Mouse (Mus musculus) c-Kit-negative CD71-positive TER-119-positive erythroid progenitor cells, embryonic 14.5 days (primary cell): ENCODE measurements around the gene Dlgap1.

Experiments
- DNase-seq: peaks from one replicate; pipeline ENCODE4 v3.0.0-alpha.2; 2013; ENCODE audit warnings: low read depth, low spot score

Gene Dlgap1

DNA sequence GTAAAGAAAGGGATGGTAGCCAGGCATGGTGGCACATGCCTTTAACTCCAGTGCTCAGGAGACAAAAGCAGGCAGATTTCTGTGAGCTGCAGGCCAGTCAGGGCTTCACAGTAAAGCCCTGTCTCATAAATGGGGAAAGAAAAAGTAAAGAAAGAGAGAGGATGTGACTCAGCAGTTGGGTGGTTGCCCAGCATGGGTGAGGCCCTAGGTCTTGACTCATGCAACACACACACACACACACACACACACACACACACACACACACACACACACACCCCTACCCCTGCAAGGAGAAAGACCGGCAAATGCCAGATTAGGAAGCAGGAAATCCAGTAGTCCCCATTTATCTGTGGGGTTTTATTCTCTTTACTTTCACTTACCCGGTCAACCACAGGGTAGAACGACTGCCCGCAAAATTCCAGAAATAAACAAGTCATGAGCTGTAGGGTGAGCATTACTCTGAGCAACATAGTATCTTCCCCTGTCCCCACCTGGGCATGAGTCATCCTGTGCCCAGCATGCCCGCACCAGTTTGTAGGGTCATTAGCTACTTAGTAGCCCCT is 759.9 kb downstream of the Dlgap1 start:
- no peak for DNase-seq

DNA sequence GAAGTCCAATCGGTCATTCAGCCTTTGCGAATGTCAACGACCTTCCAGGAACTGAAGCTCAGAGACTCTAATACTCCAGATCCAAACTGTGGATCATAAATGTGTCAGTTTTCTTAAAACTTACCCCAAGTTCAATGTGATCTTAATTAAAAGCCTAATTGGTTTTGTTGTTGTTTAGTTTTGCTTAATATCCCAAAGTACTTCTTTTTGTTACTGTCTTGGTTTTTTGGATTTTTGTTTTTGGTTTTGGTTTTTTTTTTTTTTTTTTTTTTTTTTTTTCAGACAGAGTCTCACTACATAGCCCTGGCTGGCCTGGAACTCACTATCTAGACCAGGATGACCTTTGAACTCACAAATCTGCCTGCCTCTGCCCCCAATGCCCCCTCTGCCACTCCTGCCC is 765.9 kb downstream of the Dlgap1 start:
- no peak for DNase-seq

DNA sequence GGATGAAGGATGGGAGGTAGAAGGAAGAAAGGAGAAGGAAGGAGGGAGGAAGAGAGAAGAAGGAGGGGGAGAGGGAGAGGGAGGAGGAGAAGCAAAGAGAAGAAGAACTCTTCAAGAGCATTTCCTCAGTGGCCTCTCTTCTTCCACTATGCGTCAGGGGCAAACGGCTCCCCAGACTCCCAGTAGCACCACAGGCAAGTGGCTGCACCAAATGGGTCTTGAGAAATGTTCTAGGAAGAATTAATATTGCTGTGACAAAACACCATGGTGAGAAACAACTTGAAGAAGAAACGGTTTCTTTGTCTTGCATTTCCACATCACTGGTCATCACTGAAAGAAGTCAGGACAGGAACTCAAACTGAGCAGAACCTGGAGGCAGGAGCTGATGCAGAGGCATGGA is 766.5 kb downstream of the Dlgap1 start:
- no peak for DNase-seq

DNA sequence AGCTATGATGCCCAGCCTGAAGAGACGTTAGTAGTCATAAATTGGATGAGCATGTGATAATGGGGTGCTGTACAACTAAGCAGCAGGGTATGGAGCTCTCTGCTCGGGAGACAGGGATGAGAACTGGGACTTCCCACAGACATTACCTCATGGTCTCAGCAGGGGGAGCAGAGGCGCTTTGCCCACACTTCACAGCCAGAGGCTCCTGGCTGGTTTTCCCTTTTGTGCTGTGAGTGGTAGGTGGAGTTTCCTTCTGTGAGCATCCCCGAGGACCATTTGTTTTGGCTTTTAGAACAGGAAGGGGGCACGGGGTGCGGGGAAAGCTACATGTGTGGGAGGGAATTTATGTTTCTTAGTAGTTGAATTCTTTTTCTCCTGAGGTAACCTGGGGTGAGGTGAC is 768.6 kb downstream of the Dlgap1 start:
- DNase-seq: no peak

DNA sequence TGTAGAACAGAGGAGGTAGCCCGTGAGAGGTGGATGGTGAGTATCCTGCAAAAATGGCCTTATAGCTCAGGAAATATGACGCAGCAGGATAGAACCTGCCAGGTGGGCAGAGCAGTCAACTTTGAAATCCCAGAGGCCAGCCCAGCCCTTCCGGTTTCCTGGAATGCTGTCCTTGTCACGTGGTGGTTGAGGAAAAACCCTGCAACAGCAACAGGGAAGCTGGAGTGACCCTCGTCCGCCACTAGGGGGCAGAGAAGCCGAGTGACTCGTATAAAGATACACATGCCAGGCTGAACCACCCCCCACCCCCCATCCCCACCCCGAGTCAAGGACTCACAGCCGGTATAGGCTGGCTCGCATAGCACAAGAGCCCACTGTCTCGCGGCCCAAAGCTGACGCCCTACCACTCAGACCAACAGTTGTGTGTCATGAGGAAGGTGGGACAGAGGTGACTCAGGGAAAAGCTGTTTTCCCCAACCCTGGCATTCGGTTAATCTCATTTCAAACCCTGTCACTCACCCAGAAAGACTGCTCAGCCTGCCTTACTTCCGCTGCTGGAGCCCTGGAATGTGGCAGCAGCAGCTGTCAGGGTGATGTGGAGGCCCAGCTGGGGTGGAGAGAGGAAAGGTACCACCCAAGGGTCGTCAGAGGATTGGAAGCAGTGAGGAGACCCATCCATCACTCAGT is 769.4 kb downstream of the Dlgap1 start:
- DNase-seq: no peak

DNA sequence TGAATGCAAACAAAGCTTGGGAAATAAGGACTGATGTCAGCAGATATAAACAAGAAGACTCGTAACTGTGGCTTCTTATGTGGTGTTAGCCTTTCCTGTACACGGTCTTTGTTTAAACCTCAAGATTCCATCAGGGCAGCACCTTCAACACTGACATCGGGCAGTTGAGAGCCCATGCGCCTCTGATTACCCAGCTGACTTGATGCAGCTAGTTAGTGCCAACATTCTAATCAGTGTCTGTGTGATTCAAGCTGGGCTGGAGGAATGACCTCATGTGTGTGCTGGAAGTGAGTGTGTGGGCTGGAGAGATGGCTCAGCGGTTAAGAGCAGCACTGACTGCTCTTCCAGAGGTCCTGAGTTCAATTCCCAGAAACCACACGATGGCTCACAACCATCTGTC is 770.5 kb downstream of the Dlgap1 start:
- DNase-seq: no peak

DNA sequence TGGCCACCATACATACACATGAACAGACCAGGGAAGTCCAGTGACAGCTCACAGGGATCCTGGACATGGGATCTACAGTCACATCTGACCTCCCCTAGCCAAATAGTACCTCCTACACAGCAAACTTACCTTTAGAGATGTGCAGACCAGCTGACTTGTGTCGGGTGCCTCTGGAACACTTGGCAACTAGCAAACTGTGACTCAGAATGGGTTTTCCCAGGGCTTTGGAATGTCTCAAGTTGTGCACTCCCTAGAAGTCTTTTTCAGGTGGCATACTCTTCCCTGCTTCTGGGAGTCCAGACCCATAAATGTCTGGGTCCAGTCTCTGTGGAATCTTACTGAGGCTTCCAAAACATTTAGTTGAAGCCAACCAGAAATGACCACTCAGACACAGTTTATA is 772.8 kb downstream of the Dlgap1 start:
- DNase-seq: no peak

DNA sequence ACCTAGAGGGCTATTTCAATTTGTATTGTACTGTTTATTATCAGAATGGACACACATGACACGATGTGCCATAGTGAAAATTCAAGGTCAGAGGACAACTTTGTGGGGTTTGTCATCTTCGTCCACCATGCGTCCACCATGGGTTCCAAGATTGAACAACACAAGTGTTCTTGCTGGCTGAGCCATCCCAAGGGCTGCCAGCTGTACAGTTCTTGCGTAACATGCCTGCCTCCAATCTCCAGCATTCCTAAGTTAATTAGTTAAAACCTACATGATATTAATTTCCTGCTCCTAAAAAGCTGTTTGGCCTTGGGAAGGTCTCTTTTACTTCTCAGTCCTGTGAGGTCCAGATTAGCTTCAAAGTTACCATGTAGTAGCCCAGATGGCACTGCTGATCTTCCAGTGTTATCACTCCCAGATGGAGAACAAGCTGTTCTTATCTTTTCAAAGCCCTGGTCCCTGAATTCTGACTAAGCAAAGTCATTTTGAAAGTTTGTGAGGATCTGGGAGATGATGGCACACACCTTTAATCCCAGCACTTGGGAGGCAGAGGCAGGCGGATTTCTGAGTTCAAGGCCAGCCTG is 775.8 kb downstream of the Dlgap1 start:
- no peak for DNase-seq

DNA sequence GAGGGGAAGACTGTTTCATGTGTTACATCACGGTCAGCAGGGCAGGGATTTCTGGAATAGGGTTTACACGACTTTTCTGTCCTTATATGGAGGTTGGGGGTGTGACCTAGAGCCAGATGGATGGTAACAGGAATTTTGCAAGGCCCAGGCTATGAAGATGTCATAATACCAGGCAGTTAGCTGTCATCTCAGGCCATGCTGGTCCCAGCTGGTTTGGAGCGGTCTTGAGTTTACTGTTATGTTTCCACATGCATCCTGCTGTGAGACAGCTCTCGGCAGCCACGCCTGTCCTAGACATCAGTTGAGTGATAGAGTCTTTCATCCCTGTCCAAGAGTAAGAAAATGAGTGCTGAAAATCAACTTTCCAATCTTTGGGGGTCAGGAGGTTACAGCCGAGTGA is 776.5 kb downstream of the Dlgap1 start:
- no peak for DNase-seq

DNA sequence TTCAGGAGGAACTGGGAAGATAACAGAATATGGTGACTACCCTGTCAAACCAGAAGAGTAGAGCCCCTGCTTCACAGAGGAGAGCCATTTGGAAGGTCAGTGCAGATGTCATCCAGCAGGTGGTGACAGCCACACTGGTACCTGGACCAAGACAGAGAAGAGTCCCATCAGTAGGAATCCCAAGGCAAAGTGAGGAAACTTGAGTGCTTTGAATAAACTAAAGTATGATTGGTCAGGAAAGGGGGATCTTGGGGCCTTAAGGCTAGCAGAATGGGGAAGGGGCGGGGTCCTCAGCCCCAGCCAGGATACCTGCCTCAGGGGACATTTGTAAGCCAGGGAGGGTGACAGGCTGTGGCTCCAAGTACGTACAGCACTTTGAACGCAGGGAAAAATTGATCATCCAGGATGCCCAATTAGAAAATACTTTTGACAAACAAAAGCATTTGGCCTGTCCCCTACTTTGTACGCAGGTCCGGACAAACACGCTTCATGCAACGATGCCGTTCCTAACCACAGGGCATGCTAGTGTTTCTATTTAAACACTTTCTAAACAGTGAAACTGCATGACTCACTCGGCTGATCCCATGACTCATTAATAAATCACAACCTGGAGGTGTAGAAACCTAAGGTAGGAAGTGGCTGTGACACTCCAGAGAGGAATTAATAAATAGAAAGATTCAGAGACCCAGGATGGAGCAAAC is 777.7 kb downstream of the Dlgap1 start:
- no peak for DNase-seq

DNA sequence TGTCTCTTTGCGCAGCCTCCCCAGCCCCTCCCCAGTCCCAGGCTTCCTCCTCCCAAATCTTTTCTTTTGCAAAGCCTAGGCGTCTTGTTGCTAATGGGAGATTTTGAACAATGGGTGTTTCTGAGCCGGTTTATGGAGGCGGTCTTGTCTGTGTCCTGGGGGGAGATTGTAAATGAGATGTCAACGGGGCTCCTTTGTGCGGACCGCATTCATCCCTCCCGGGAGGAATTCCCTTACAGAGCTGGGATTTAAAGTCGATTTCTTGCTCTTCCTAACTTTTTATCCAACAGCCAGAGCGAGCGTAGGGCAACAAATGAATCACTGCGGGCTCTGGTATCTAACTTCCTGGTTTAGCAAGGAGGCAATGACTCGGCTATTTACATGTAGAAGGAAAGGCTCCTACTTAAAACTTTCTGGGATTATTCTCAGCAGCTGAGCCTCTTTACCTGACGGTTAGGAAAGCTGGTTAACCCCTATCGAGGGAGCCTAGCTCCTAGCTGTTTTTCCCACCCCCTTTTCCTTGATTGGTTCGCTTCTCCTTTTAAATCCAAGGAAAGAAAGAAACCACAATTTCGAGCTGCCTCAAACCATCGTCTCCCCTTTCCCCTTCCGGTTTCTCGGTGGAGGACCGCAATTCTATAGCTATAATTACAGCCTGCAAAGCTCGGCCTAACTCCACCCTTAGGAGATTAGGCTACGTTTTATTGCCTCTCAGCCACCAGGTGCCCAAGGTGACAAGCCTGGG is 779.0 kb downstream of the Dlgap1 start:
- no peak for DNase-seq

DNA sequence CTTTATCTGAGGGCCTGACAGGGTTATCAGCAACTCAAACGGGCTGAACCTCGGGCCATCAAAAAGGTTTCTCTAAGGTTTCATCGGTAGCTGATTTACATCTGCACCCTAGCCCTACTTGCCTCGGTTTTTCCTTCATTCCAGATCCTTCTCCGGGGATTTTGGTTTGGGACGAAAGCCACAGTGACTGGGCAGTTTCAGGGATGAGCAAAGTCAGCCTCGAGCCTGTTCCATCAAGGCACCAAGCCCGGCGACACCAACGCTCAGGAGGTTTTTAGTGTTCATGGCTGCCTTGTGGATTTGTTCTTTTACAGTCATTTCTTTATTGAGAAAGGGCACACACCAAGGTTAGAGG is 779.6 kb downstream of the Dlgap1 start:
- no peak for DNase-seq

DNA sequence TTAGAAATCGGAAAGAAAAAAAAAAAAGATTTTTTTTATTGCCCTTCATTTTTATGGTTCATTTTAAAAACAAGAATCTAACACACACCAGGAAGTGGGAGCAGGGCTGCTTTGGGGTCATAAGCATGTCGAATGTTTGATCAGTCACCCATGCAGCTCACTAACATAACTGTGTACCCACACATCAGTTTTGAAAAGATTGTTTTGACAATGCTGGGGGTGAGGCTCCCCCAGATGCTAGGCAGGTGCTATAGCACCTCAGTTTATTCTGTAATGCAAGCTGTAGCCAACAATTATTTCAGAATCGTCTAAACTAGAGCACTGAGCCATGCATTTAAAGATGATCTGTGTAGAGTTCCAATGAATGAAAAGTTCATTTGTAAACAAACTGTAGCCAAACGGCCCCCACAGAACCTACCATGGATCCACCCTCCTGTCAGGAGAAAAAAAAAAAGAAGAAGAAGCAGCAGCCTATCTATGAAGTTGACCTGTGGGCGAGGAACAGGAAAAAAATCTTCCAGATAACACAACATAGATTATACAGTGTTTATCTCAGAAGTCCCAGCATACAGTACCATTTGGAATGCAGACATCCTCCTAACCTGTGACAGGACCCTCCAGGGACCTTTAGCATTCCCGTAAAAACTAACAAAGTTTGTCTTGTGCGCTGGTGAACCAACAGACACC is 780.2 kb downstream of the Dlgap1 start:
- DNase-seq: no peak

DNA sequence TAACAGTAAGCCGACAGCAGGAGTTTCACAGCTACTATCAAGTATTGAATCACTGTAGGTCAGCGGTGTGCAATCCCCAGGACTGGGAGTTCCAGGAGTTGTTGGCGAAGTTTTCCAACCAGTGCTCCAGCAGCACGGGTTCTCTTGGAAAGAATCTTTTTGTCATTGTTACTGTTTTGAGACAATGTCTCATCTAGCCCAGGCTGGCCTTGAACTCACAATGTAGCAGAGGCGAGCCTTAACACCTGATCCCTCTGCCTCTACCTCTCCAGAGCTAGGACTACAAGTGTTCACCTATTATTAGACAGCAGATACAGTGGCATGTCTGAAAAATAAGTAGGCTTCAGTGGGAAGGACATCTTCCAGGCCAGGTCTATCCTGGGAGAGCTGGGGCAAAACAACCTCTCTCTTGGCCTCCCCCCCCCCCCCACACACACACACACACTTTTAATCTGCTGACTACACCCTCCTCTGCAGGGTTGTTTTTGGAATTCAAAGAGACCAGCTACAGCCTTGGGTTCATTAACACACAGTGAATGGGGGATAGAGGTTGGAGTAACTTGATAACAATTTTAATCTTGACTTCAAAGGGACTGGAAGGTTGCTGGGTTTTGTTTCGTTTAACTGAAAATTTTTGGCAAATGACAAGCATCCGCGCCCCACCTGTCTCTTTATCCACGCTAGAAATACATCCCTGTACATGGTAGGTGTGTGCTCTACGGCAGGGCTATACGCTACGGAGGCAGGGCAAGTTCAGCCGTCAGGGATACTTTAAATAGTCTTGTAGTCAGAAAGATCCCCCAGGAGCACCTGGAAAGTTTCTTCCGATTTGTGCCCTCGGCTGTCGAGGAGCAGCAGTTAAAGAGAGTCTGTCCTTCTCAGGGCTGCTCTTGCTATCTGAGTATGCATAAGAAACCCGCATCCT is 781.6 kb downstream of the Dlgap1 start:
- no peak for DNase-seq

DNA sequence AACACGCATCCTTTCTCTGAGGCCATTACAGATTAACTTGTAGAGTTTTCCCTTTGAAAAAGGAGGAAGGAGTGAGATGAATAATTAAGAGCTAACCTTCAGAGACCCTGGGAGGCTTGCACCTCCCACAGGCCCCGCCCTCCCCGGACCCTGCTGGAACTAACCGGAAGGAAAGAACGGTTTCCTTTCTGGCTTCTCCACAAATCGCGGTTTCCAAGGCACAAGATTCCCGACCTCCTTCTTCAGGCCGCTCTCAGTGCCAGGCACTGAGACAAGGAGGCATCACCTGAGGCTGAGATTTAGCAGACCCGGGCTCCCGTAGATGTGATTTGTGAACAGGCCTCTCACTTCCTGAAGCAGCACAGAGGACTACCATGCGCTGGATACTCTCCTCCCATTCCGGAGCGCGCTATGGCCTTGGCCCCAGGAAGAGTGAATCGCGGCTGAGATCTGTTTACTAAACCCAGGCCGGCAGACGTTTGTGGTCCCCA is 782.3 kb downstream of the Dlgap1 start:
- DNase-seq: no peak

DNA sequence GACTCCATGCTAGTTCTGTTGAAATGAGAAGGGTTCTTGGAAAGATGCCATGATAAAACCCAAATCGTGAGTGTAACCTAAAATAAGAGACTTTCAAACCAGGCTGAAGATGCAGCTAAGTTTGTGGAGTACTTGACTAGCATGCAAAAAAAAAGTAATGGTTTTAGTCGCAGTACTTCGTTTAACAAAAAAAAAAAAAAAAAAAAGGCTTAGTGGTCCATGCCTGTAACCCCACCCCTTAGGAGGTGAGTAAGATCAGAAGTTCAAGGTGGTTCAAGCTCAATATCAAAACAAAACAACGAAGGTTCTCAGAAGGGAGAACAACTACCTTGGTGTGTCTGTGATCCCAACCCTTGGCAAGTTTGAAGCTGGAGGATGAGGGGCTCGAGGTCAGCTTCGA is 782.8 kb downstream of the Dlgap1 start:
- DNase-seq: no peak

DNA sequence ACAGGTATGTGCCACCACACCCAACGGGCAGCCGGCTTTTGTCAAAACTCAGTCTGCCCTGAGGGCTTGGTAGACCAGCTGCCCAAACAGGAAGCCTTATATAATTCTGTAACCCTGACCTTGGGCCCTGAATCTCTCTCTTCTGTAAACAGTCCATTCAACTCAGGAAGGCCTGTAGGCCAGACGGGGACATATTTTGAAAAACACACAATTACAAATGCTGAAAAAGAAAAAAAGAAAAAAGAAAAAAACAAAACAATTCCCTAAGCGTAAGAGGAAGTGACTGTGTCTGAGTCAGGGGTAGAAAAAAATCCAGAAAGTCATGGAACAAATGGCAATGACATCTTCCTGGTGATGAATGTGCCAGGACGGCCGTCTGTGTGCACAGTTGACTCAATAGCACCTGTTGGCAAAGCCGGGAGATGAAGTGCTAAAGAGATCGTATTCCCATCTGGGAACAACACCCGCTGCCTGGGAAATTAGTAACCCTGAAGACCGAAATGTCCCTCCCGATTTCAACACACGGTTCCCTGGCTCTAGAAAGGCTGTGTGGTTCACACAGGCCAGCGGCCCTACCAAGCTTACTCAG is 784.7 kb downstream of the Dlgap1 start:
- no peak for DNase-seq

DNA sequence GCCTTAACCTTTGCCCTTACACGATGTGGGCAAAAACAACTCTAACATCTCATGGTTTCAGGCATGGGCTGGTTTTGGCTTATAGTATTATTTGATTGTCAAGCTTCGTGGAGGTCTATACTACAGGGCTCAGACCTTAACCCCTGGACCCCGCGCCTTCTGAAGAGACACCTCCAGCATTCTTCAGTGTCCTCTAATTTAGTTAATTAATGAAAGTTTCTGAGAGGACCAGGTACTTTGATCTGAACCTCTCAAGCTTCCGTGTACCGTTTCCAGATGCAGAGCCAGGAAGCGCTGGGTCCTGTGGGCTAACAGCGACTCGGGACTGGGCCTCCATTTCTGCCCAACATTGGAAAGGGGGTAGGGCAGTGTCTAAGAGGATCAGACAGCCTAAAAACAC is 785.2 kb downstream of the Dlgap1 start:
- no peak for DNase-seq

DNA sequence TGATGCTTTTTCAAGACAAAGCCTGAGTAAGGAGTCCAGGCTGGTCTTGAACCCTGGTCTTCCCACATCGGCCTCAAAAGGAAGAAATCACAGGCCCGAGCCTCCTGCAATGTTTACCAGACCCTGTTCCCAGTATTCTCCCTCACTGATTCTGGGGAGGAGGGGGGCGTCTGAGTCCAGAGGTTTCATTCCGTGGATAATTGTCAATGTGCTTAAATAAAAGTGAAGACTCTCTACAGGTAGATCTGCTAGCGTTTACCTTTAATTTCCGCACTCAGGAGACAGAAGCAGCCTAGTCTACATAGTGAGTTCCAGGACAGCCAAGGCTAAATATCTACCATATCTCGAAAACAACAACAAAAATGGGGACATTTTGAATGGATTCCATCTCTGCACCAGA is 785.8 kb downstream of the Dlgap1 start:
- DNase-seq: no peak

DNA sequence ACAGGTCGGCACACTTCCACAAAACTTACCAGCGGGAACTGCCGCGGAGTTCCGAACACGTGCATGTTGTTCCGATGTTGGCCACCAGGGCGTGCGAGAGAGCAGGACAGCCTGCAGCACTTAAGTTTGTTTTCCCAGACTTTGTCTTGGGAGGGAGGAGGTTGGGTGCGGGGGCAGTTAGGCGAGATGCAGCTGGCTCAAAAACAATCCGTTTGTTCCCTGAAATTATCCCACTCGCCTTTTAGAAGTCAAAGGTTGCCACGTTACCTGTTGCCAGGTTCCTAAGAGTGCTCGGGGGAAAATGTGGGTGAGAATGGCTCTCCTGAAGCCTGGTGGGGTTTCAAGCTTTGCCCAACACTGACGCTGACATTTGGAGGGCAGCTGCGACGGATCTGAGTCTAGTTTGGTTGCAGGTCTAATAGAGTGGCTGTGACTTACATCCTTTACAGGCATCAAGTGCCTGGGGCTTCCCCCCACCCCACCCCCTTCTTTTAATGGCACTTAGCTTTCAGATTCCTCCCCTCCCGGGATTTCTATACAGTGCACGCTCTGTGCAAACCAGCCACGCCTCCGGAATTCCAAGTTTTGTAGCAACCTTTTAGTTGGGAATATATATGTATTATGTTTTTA is 786.3 kb downstream of the Dlgap1 start:
- DNase-seq: peak; percentile 2
